Mouse (Mus musculus) ES-Bruce4 (cell line): ENCODE measurements around the gene Igll1. TPM values are rescaled to one million over a fixed set of nuclear protein-coding genes. Genes with fewer than 3 reads are reported as not detected.
A peak's percentile ranks its signal among the peaks of the same experiment; 100 is the strongest.

Source experiments
- H3K27ac ChIP-seq: 2 replicates; pipeline ENCODE4 v1.5.1; 2012; ENCODE audit warnings: low read length, inconsistent platforms; ENCODE audit not compliant: insufficient read depth
- H3K27me3 ChIP-seq: 2 replicates; pipeline ENCODE4 v1.6.1; 2012; ENCODE audit warnings: mild to moderate bottlenecking, low read length, inconsistent platforms; ENCODE audit not compliant: control insufficient read depth, poor library complexity, insufficient read depth, severe bottlenecking
- H3K36me3 ChIP-seq: 2 replicates; pipeline ENCODE4 v1.6.1; 2012; ENCODE audit warnings: inconsistent platforms, mild to moderate bottlenecking, low read length, moderate library complexity; ENCODE audit not compliant: control insufficient read depth, poor library complexity, insufficient read depth, severe bottlenecking
- H3K4me1 ChIP-seq: one replicate; pipeline ENCODE4 v1.8.1; 2011; ENCODE audit warnings: low read length; ENCODE audit not compliant: control insufficient read depth, insufficient read depth
- H3K4me3 ChIP-seq: 2 replicates; pipeline ENCODE4 v1.5.1; 2011; ENCODE audit warnings: low read depth, mild to moderate bottlenecking, low read length
- H3K9ac ChIP-seq: 2 replicates; pipeline ENCODE4 v1.6.1; 2012; ENCODE audit warnings: low read depth, mild to moderate bottlenecking, inconsistent platforms; ENCODE audit not compliant: poor library complexity, severe bottlenecking
- H3K9me3 ChIP-seq: replicated peaks from 2 replicates; pipeline ENCODE4 v1.6.1; 2012; ENCODE audit warnings: mild to moderate bottlenecking, low read length, inconsistent platforms; ENCODE audit not compliant: control insufficient read depth, poor library complexity, insufficient read depth, severe bottlenecking
- CTCF ChIP-seq: IDR thresholded peaks from one replicate; pipeline ENCODE4 v1.8.1; 2011; ENCODE audit warnings: low read depth, low read length
- EP300 ChIP-seq: IDR thresholded peaks from 2 replicates; pipeline ENCODE4 v1.6.1; 2011; ENCODE audit warnings: low read depth, low read length; ENCODE audit not compliant: insufficient read depth
- POLR2A ChIP-seq: IDR thresholded peaks from one replicate; pipeline ENCODE4 v1.8.1; 2011; ENCODE audit warnings: low read length; ENCODE audit not compliant: insufficient read depth
- polyA plus RNA-seq: library from polyadenylated mRNA; stranded (reverse); fragments of >200 nt; gene quantifications from 2 replicates; pipeline ENCODE4 v1.2.4, GENCODE M21; 2011; ENCODE audit warnings: low read depth; ENCODE audit not compliant: missing spikeins, insufficient read depth, insufficient read length

Igll1 gene
- not detected in 2 replicates for polyA plus RNA-seq

DNA sequence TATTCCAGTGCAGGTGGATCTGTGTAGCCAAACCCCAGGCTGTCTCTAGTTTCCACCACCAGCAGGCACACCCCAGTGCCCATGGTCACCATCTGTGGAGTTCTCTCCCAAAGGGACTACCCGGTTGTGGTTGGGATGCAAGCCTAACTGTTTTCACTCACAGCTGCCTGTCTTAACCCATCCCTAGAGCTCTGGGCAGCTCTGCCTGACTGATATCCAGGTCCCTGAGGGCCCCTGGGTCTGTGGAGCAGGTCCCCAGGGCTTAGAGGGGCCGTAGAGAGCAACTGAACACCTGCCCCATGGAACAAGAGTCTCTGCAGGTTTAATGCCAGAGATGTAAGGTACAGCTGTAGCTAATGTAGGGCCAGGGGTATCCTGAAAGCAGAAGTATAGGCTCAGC, at the start of gene Igll1:
Igll1 (minus strand) TSS at position 8 of the 400 bp plus-strand sequence.
- H3K27ac ChIP-seq = peak within 1 kb of the TSS; percentile 95

DNA sequence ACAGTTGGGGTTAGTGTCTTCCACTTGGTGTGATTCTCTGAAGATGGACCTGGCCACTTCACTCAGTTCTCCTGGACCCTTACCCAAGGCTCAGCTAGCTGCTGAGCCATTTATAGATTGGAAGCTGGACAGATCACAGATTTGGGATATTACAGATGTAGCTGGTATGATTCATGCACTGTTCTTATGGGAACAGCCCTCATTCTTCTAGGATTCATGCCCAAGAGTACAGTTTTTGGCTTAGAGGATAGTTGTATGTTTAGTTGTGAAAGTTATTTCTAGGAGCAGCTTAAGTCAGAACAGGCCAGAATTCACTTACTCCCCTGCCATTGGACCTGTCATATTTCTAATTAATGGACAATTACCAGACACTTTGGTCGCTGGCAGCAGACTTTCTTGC, 49.7 kb upstream of the Igll1 start:
- Histone ChIP-seq H3K9me3 (no peaks in the 10 kb centered on the region), H3K27me3 (no peaks in the 10 kb centered on the region), H3K27ac (no peak overlapping the region), H3K36me3 (peaks cover 30% of the 10 kb centered on the region), H3K9ac (no peak overlapping the region), H3K4me3 (no peak overlapping the region), H3K4me1 (peaks cover 3% of the 10 kb centered on the region)
- no peak for TF ChIP-seq POLR2A
- no peak for TF ChIP-seq EP300
- no peak for TF ChIP-seq CTCF

More for the DNA sequence above, at the start of gene Igll1:
- Histone ChIP-seq H3K4me1 (peaks cover 7% of the 10 kb centered on the region), H3K27me3 (no peaks in the 10 kb centered on the region), H3K9me3 (no peaks in the 10 kb centered on the region), H3K4me3 (no peak within 1 kb of the TSS), H3K9ac (no peak within 1 kb of the TSS), H3K36me3 (no peaks in the 10 kb centered on the region)
- no peak for TF ChIP-seq CTCF
- no peak for TF ChIP-seq POLR2A
- no peak for TF ChIP-seq EP300

DNA sequence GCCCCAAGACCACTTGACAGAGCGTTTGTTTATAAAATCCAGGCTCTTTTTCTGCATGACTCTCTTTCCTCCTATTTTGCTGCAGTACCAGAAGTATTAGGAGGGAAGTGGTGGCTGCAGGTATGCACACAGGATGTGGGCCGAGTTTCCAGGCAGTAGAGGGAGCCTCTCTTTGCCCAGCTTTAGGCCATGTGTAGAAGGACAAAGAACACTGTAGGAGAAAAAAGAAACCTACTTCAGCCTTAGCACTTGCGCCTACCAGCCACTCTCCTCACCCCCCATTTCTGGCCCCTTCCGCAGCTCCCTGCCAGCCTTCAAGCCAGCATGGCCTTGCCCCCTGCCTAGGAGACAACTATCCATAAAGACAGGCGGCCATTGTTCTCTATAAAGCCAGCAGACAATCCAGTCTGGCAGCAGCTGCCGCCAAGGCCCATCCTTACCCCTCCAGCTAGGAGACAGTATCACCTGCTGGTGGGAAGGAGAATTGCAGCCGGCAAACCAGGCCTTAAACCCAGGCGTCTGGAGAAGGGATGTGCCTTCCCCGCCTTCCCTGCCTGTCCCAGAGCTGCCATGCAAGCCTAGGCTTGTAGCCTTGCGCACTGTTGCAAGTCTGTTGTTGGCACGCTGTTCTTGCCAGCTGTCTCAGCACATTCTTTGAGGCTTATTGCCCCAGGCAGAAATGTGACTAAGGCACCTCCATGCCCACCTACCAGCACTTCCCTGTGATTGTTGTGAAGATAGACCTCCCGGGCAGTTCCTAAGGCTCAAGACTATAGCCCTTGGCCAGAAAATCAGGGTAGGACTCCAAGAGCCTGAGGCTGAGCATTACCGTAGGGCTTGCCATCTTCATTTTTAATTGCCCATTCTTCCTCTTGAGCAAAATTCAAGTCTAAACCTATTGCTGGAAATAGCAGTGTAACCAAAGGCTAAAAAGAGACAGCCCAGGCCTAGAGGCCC, 48.1 kb upstream of the Igll1 start:
- Histone ChIP-seq H3K9ac (no peak overlapping the region), H3K27me3 (no peaks in the 10 kb centered on the region), H3K36me3 (peaks cover 22% of the 10 kb centered on the region), H3K4me3 (no peak overlapping the region), H3K4me1 (peaks cover 3% of the 10 kb centered on the region), H3K9me3 (no peaks in the 10 kb centered on the region), H3K27ac (peak overlapping the region; percentile 78)
- TF ChIP-seq POLR2A (no peak), EP300 (peak; percentile 64), CTCF (peak; percentile 91)

- Histone ChIP-seq H3K4me3 (no peak overlapping the region), H3K4me1 (peaks cover 3% of the 10 kb centered on the region), H3K9me3 (no peaks in the 10 kb centered on the region), H3K27ac (peak overlapping the region; percentile 73; the same call in 1 of the 2 replicates), H3K27me3 (no peaks in the 10 kb centered on the region), H3K36me3 (peaks cover 12% of the 10 kb centered on the region), H3K9ac (no peak overlapping the region)
- TF ChIP-seq POLR2A (no peak), EP300 (peak; percentile 89)
These were observed 44.0 kb upstream of the Igll1 start for GRCm38 (mm10) chr16:16907799-16908198.

GRCm38 (mm10) chr16:16903188-16903587, 39.4 kb upstream of the Igll1 start:
- H3K9me3 ChIP-seq = no peaks in the 10 kb centered on the region
- no peaks in the 10 kb centered on the region for H3K27me3 ChIP-seq
- H3K9ac ChIP-seq = no peak overlapping the region
- H3K36me3 ChIP-seq = peaks cover 13% of the 10 kb centered on the region
- H3K4me1 ChIP-seq = peaks cover 2% of the 10 kb centered on the region
- TF ChIP-seq CTCF = no peak
- no peak for TF ChIP-seq POLR2A
- no peak for TF ChIP-seq EP300
- no peak overlapping the region for H3K27ac ChIP-seq
- H3K4me3 ChIP-seq = no peak overlapping the region

- Histone ChIP-seq H3K27me3 (no peaks in the 10 kb centered on the region), H3K4me3 (no peak overlapping the region), H3K9ac (no peak overlapping the region), H3K36me3 (peaks cover 13% of the 10 kb centered on the region), H3K27ac (no peak overlapping the region), H3K9me3 (no peaks in the 10 kb centered on the region), H3K4me1 (peaks cover 2% of the 10 kb centered on the region)
- no peak for TF ChIP-seq CTCF
- no peak for TF ChIP-seq EP300
- TF ChIP-seq POLR2A = no peak
These were observed 38.5 kb upstream of the Igll1 start for GRCm38 (mm10) chr16:16902329-16902728.
